Mouse (Mus musculus): ENCODE data around the gene Mum1. TPM values are rescaled to one million over a fixed set of nuclear protein-coding genes. Genes with fewer than 3 reads are reported as not detected.
"Not testable (repeated sequence)": the region's sequence is repeated elsewhere in the genome, so short reads cannot be mapped to it uniquely, and the experiment has no call there.

Gene Mum1
- polyA plus RNA-seq, 1 experiment: 11.1 TPM

DNA sequence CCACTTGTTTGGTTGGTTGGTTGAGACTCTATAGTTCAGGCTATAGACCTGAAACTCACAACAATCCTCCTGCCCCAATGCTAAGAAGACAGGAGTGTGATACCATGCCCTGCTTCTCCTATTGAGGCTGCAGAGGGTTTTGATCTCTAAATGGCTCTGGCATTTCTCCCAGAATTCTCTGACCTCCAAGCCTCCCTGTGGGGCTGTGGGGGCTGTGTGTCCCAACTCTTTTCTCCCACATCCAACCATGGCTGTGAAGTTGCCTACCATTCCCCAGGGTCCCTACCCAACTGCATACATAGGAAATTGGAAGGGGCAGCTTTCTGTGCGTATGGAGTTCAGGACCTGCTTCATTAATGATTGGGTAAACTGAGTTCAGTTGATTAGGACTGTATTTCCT, 30.1 kb upstream of the Mum1 start:
- Histone ChIP-seq H3K4me1 (ENCODE audit: control insufficient read depth, insufficient read depth, insufficient read length, low read length) (no peaks in the 10 kb centered on the region; the same call in 1 of the 2 replicates), H3K27ac (replicated peaks; ENCODE audit: low read depth, low read length) (no peak overlapping the region), H3K4me3 (ENCODE audit: insufficient read depth, low read depth, low read length) (no peak overlapping the region)

- H3K27ac ChIP-seq (replicated peaks; ENCODE audit: low read depth, low read length): no peak overlapping the region
- H3K4me1 ChIP-seq (ENCODE audit: control insufficient read depth, insufficient read depth, insufficient read length, low read length): no peaks in the 10 kb centered on the region; the same call in 1 of the 2 replicates
These were observed 29.3 kb upstream of the Mum1 start for GRCm38 (mm10) chr10:80196778-80197581.

DNA sequence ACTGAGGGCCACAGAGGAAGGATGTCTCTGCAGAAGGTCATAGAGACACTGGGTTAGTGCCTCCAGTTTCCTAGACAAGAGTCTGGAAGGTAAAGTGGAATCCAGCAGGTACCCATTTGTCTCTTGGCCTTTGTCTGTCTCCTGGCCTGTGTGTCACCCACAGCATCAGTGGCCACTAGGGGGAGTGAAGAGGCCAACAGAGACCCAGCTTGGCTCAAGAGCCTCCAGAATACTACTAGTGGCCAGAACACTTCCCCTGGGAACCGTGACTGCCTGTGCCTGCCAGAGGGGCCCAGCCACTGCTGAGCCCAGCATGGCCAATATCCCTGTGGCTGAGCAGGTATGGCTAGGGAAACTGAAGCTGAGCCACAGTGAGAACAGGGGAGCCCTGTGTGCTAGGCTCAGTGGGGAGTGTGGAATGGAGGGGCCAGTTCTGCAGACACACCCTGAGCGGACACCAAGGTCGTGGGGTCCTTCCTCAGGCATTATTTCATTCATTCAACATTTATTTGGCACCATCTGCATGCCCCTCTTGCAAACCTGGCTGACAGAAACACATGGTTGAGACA, 26.7 kb upstream of the Mum1 start:
- H3K27ac ChIP-seq (replicated peaks; ENCODE audit: low read depth, low read length): no peak overlapping the region
- H3K4me3 ChIP-seq (ENCODE audit: insufficient read depth, low read depth, low read length): no peak overlapping the region
- H3K4me1 ChIP-seq (ENCODE audit: control insufficient read depth, insufficient read depth, insufficient read length, low read length): no peaks in the 10 kb centered on the region; the same call in 1 of the 2 replicates

More at GRCm38 (mm10) chr10:80196778-80197581, 29.3 kb upstream of the Mum1 start:
- H3K4me3 ChIP-seq (ENCODE audit: insufficient read depth, low read depth, low read length): no peak overlapping the region

GRCm38 (mm10) chr10:80200485-80200884, 25.7 kb upstream of the Mum1 start:
- H3K27ac ChIP-seq (replicated peaks; ENCODE audit: low read depth, low read length): no peak overlapping the region
- H3K4me3 ChIP-seq (ENCODE audit: insufficient read depth, low read depth, low read length): no peak overlapping the region
- no peaks in the 10 kb centered on the region; the same call in 1 of the 2 replicates for H3K4me1 ChIP-seq (ENCODE audit: control insufficient read depth, insufficient read depth, insufficient read length, low read length)

- no peaks in the 10 kb centered on the region; the same call in 1 of the 2 replicates for H3K4me1 ChIP-seq (ENCODE audit: control insufficient read depth, insufficient read depth, insufficient read length, low read length)
- H3K4me3 ChIP-seq (ENCODE audit: insufficient read depth, low read depth, low read length): no peak overlapping the region
- H3K27ac ChIP-seq (replicated peaks; ENCODE audit: low read depth, low read length): no peak overlapping the region
These were observed 22.2 kb upstream of the Mum1 start for GRCm38 (mm10) chr10:80204055-80204454.

- Histone ChIP-seq H3K27ac (replicated peaks; ENCODE audit: low read depth, low read length) (no peak overlapping the region), H3K4me1 (ENCODE audit: control insufficient read depth, insufficient read depth, insufficient read length, low read length) (no peaks in the 10 kb centered on the region), H3K4me3 (ENCODE audit: insufficient read depth, low read depth, low read length) (no peak overlapping the region)
These were observed 19.0 kb upstream of the Mum1 start for GRCm38 (mm10) chr10:80207201-80207600.

DNA sequence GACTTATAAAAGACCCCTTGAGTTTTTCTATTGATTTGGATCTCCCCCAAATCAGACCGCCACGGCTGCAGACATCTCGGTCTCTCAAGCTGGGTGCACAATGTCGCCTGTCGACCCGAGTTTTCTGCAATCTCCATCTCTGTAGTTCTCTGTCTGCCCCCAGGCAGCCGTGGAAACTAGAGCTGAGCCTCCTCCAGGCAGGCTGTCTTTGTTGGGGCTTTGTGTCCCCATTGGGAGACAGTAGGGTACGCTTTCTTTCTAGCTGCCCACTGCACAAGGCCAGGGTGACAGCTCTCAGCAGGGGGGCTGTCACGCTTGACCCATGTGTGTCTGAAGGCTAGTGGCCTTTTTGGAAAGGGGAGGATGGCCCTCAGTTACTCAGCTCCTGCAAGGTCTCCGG, 18.6 kb upstream of the Mum1 start:
- Histone ChIP-seq H3K4me3 (ENCODE audit: insufficient read depth, low read depth, low read length) (no peak overlapping the region), H3K4me1 (ENCODE audit: control insufficient read depth, insufficient read depth, insufficient read length, low read length) (no peaks in the 10 kb centered on the region), H3K27ac (replicated peaks; ENCODE audit: low read depth, low read length) (no peak overlapping the region)

DNA sequence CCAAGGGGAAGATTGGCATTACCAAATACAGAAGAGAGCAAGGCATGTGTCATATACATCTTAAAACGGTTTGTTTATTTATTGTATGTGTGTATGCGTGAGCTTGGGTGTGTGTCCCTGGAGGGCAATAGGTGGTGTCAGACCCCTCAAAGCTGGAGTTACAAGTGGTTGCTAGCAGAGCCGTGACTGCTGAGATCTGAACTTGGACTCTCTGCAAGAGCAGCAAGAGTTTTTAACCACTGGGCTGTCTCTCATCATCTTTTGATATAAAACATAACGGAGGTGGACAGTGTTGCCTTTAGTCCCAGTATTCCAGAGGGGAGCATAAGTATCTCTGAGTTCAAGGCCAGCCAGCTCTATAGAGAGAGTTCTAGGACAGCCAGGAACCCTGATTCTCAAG, 18.0 kb upstream of the Mum1 start:
- Histone ChIP-seq H3K27ac (replicated peaks; ENCODE audit: low read depth, low read length) (no peak overlapping the region), H3K4me1 (ENCODE audit: control insufficient read depth, insufficient read depth, insufficient read length, low read length) (no peaks in the 10 kb centered on the region), H3K4me3 (ENCODE audit: insufficient read depth, low read depth, low read length) (no peak overlapping the region)

GRCm38 (mm10) chr10:80208841-80209371, 17.3 kb upstream of the Mum1 start:
- H3K27ac ChIP-seq (replicated peaks; ENCODE audit: low read depth, low read length): no peak overlapping the region
- no peak overlapping the region for H3K4me3 ChIP-seq (ENCODE audit: insufficient read depth, low read depth, low read length)
- H3K4me1 ChIP-seq (ENCODE audit: control insufficient read depth, insufficient read depth, insufficient read length, low read length): no peaks in the 10 kb centered on the region

DNA sequence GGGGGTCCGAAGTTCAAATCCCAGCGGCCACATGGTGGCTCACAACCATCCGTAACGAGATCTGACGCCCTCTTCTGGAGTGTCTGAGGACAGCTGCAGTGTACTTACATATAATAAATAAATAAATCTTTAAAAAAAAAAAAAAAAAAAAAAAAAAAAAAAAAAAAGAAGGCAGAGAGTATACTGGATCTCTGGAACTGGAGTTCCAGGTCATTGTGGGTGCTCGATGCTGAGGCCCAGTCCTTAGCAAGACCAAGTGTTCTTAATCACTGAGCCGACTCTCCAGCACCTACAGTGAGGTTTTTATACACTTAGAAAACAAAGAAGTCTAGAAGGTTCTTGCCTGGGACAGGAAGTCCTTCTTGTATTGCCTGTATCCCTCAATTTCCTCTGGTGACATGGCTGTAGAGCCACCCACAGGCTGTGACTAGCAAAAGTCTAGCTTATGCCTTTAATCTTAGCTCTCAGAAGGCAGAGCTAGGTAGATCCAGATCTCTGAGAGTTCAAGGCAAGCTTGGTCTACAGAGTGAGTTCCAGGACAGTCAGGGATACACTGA, 14.6 kb upstream of the Mum1 start:
- not testable (repeated sequence) for H3K4me1 ChIP-seq (ENCODE audit: control insufficient read depth, insufficient read depth, insufficient read length, low read length); H3K4me3 ChIP-seq (ENCODE audit: insufficient read depth, low read depth, low read length); H3K27ac ChIP-seq (replicated peaks; ENCODE audit: low read depth, low read length)

GRCm38 (mm10) chr10:80215048-80215772, 11.0 kb upstream of the Mum1 start:
- Histone ChIP-seq H3K4me1 (ENCODE audit: control insufficient read depth, insufficient read depth, insufficient read length, low read length) (no peaks in the 10 kb centered on the region), H3K27ac (replicated peaks; ENCODE audit: low read depth, low read length) (no peak overlapping the region), H3K4me3 (ENCODE audit: insufficient read depth, low read depth, low read length) (no peak overlapping the region)

- Histone ChIP-seq H3K4me3 (ENCODE audit: insufficient read depth, low read depth, low read length) (no peak overlapping the region), H3K4me1 (ENCODE audit: control insufficient read depth, insufficient read depth, insufficient read length, low read length) (peaks cover 2% of the 10 kb centered on the region; the same call in 1 of the 2 replicates), H3K27ac (replicated peaks; ENCODE audit: low read depth, low read length) (no peak overlapping the region)
These were observed 5.6 kb upstream of the Mum1 start for GRCm38 (mm10) chr10:80220676-80221075.

DNA sequence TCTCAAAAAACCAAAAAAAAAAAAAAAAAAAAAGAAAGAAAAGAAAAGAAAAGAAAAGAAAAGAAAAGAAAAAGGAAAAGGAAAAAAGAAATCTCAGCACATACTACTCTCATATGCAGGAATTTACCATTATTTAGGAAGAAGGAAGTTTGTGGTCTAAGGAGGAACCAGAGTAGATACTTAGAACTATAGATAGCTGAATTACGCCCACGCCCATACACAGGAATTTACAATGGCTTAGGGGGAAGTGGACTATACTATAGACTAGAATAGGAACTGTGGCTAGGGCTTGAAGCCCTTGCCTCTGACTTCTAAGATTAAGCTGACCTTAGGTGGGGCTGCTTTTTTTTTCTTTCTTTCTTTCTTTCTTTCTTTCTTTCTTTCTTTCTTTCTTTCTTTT, 3.1 kb upstream of the Mum1 start:
- H3K4me3 ChIP-seq (ENCODE audit: insufficient read depth, low read depth, low read length); H3K27ac ChIP-seq (replicated peaks; ENCODE audit: low read depth, low read length): not testable (repeated sequence)
- peaks cover 12% of the 10 kb centered on the region for H3K4me1 ChIP-seq (ENCODE audit: control insufficient read depth, insufficient read depth, insufficient read length, low read length)

- H3K27ac ChIP-seq (replicated peaks; ENCODE audit: low read depth, low read length): peak overlapping the region; percentile 82
- peak overlapping the region; percentile 37 for H3K4me3 ChIP-seq (ENCODE audit: insufficient read depth, low read depth, low read length)
- peaks cover 15% of the 10 kb centered on the region for H3K4me1 ChIP-seq (ENCODE audit: control insufficient read depth, insufficient read depth, insufficient read length, low read length)
These were observed 191 bp upstream of the Mum1 start for GRCm38 (mm10) chr10:80226071-80226415.

DNA sequence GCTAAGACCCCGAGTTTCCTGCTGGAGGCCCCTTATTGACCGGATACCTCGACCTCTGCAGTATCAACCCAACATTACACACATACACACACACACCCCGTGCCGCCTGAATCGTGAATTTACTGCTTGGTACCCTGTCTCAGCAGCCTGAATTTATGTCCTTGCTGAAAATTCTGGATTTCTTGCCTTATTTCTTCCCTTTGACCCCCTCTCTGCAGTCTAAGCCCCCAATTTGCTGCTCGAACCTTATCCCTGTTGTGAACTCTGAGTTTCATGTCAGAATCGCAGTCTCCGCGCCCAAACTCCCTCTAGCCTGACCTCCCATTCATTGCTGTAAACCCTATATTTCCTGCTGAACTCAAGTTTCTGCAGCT, 919 bp downstream of the Mum1 start:
- Histone ChIP-seq H3K4me1 (ENCODE audit: control insufficient read depth, insufficient read depth, insufficient read length, low read length) (peaks cover 15% of the 10 kb centered on the region), H3K27ac (replicated peaks; ENCODE audit: low read depth, low read length) (peak overlapping the region; percentile 1; the same call in 1 of the 2 replicates), H3K4me3 (ENCODE audit: insufficient read depth, low read depth, low read length) (peak overlapping the region; percentile 63)
